Mouse (Mus musculus) myocyte (in vitro differentiated cells): Measurements from ENCODE around the gene Grk3.

Source experiments
- MYOD1 ChIP-seq, 3 experiments: IDR thresholded peaks; one replicate each; pipeline ENCODE4 v1.6.1; 2011; ENCODE audit warnings: control low read depth in 2 of 3, low read depth in 2 of 3, mild to moderate bottlenecking in 2 of 3, moderate library complexity in 1 of 3; ENCODE audit not compliant: insufficient read length in 2 of 3, control insufficient read depth in 1 of 3
- POLR2A ChIP-seq: IDR thresholded peaks from one replicate; pipeline ENCODE4 v1.6.1; 2011; ENCODE audit warnings: low read depth, mild to moderate bottlenecking, control low read depth, moderate library complexity; ENCODE audit not compliant: insufficient read length
- USF1 ChIP-seq: IDR thresholded peaks from one replicate; pipeline ENCODE4 v1.6.1; 2011; ENCODE audit warnings: low read depth, mild to moderate bottlenecking, control low read depth, moderate library complexity

DNA sequence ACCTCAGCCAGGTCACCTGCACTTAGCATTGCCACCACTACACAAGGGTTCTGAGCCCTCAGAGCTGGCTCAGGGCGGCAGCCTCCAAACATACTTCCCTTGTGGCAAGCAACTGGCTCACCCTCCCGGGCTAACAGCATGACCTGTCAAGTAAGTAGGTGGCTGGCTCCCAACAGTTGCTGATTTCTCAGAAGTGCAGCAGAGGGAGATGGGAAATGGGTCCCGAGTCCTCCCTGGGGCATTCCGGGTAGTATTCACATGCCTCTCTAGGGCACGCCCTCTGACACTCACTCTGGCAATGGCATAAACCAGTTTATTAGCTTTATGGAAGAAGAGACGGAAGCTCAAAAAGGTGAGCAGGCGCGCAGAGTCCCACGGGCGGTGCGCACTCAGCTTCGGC is 74.6 kb downstream of the Grk3 start:
- TF ChIP-seq POLR2A (no peak), MYOD1 (IDR thresholded peaks at IDR 0.05; ENCODE audit: control insufficient read depth in 1 of 3, insufficient read length in 2 of 3, low read depth in 2 of 3) (no peak), USF1 (no peak)
